Mouse (Mus musculus) heart, embryonic 16.5 days (tissue): ENCODE results near the gene Ywhah. TPM values are rescaled to one million over a fixed set of nuclear protein-coding genes. Genes with fewer than 3 reads are reported as not detected.
"Not testable (repeated sequence)": the region's sequence is repeated elsewhere in the genome, so short reads cannot be mapped to it uniquely, and the experiment has no call there.

Experiments used
- ATAC-seq: fragments of 200-750 bp; cut with Nextera tagmentation; replicated peaks from 2 replicates; pipeline ENCODE4 v1.8.0; 2017; ENCODE audit warnings: moderate number of reproducible peaks; ENCODE audit not compliant: insufficient read depth, low FRiP score; ENCODE audit errors: extremely low read depth
- H3K27ac ChIP-seq: fragments of 300-500 bp; sonication (generic); 2 replicates; pipeline ENCODE4 v1.5.1; 2014; ENCODE audit warnings: mild to moderate bottlenecking, low read length, control low read depth, moderate library complexity
- H3K27me3 ChIP-seq: fragments of 300-500 bp; sonication (generic); 2 replicates; pipeline ENCODE4 v1.6.1; 2014; ENCODE audit warnings: low read length, mixed read lengths; ENCODE audit not compliant: control insufficient read depth, insufficient read depth
- H3K36me3 ChIP-seq: fragments of 300-500 bp; sonication (generic); 2 replicates; pipeline ENCODE4 v1.6.1; 2014; ENCODE audit not compliant: control insufficient read depth, insufficient read depth
- H3K4me1 ChIP-seq: fragments of 300-500 bp; sonication (generic); 2 replicates; pipeline ENCODE4 v1.6.1; 2014; ENCODE audit warnings: low read length, mixed read lengths; ENCODE audit not compliant: control insufficient read depth, insufficient read depth
- H3K4me2 ChIP-seq: fragments of 300-500 bp; sonication (generic); 2 replicates; pipeline ENCODE4 v1.6.1; 2014; ENCODE audit warnings: low read depth, mild to moderate bottlenecking, control low read depth, low read length
- H3K4me3 ChIP-seq: fragments of 300-500 bp; sonication (generic); 2 replicates; pipeline ENCODE4 v1.5.1; 2014; ENCODE audit warnings: mild to moderate bottlenecking, control low read depth, low read length
- H3K9ac ChIP-seq: fragments of 300-500 bp; sonication (generic); 2 replicates; pipeline ENCODE4 v1.6.1; 2014; ENCODE audit warnings: low read length, control low read depth
- H3K9me3 ChIP-seq: fragments of 300-500 bp; sonication (generic); replicated peaks from 2 replicates; pipeline ENCODE4 v1.6.1; 2016; ENCODE audit warnings: low read length; ENCODE audit not compliant: control insufficient read depth
- WGBS: fragments of 180-500 bp; shearing (Covaris S2); extraction: QIAGEN DNeasy Blood & Tissue Kit; methylation state at CpG from one replicate; pipeline ENCODE4 v1.1.7; 2014; 5-methylcytosine and 5-hydroxymethylcytosine counted together
- polyA plus RNA-seq: library from polyadenylated mRNA; unstranded; fragments of >200 nt; fragmentation: Nextera tagmentation; extraction: Ambion mirVana; gene quantifications from 2 replicates; pipeline ENCODE4 v1.2.1, GENCODE M21; 2015

Gene Ywhah
- polyA plus RNA-seq, 1 experiment from 2014 or later: 540 TPM

- Histone ChIP-seq H3K4me1 (peaks cover 3% of the 10 kb centered on the region; the same call in 1 of the 2 replicates), H3K27ac (no peak overlapping the region), H3K27me3 (no peaks in the 10 kb centered on the region), H3K4me2 (no peak overlapping the region), H3K9me3 (no peaks in the 10 kb centered on the region), H3K4me3 (no peak overlapping the region), H3K36me3 (no peaks in the 10 kb centered on the region), H3K9ac (no peak overlapping the region)
- WGBS: 28% methylated on average over 3 of the region's 3 CpGs
- ATAC-seq: no peak
Measured at GRCm38 (mm10) chr5:33034916-33035315, 16.3 kb downstream of the Ywhah start.

- H3K9me3 ChIP-seq: no peaks in the 10 kb centered on the region
- H3K4me3 ChIP-seq: no peak overlapping the region
- no peak overlapping the region for H3K27ac ChIP-seq
- H3K9ac ChIP-seq: no peak overlapping the region
- H3K27me3 ChIP-seq: no peaks in the 10 kb centered on the region
- WGBS: 41% methylated on average over 13 of the region's 13 CpGs
- H3K4me2 ChIP-seq: peak overlapping the region; percentile 60
- ATAC-seq: no peak
- H3K36me3 ChIP-seq: no peaks in the 10 kb centered on the region
- peaks cover 3% of the 10 kb centered on the region; the same call in 1 of the 2 replicates for H3K4me1 ChIP-seq
Measured at GRCm38 (mm10) chr5:33038656-33039509, 20.3 kb downstream of the Ywhah start.

GRCm38 (mm10) chr5:33039510-33039911 is 20.9 kb downstream of the Ywhah start:
- WGBS: 5% methylated on average over 13 of the region's 13 CpGs
- ATAC-seq: no peak
- H3K4me3 ChIP-seq: peak overlapping the region; percentile 29
- H3K36me3 ChIP-seq: no peaks in the 10 kb centered on the region
- peak overlapping the region; percentile 58 for H3K9ac ChIP-seq
- peaks cover 3% of the 10 kb centered on the region; the same call in 1 of the 2 replicates for H3K4me1 ChIP-seq
- H3K9me3 ChIP-seq: no peaks in the 10 kb centered on the region
- H3K4me2 ChIP-seq: peak overlapping the region; percentile 60
- no peak overlapping the region for H3K27ac ChIP-seq
- no peaks in the 10 kb centered on the region for H3K27me3 ChIP-seq

GRCm38 (mm10) chr5:33040735-33041134 is 22.1 kb downstream of the Ywhah start:
- not testable (repeated sequence) for ATAC-seq, H3K9me3 ChIP-seq, H3K4me2 ChIP-seq, H3K27me3 ChIP-seq, H3K9ac ChIP-seq, H3K27ac ChIP-seq, H3K4me1 ChIP-seq, H3K36me3 ChIP-seq, H3K4me3 ChIP-seq
- 86% methylated on average over 1 of the region's 1 CpGs for WGBS

GRCm38 (mm10) chr5:33043397-33043796 is 24.8 kb downstream of the Ywhah start:
- Histone ChIP-seq H3K27ac (no peak overlapping the region), H3K9ac (no peak overlapping the region), H3K27me3 (no peaks in the 10 kb centered on the region), H3K4me3 (no peak overlapping the region), H3K36me3 (no peaks in the 10 kb centered on the region), H3K4me2 (no peak overlapping the region), H3K4me1 (peaks cover 3% of the 10 kb centered on the region; the same call in 1 of the 2 replicates), H3K9me3 (peaks cover 2% of the 10 kb centered on the region; the same call in 1 of the 2 replicates)
- ATAC-seq: no peak
- whole genome bisulfite sequencing: 54% methylated on average over 10 of the region's 10 CpGs

GRCm38 (mm10) chr5:33044636-33045315 is 26.2 kb downstream of the Ywhah start:
- Histone ChIP-seq H3K36me3 (no peaks in the 10 kb centered on the region), H3K9me3 (peaks cover 2% of the 10 kb centered on the region; the same call in 1 of the 2 replicates), H3K4me3 (no peak overlapping the region), H3K4me1 (no peaks in the 10 kb centered on the region; the same call in 1 of the 2 replicates), H3K27me3 (no peaks in the 10 kb centered on the region), H3K4me2 (no peak overlapping the region), H3K27ac (no peak overlapping the region), H3K9ac (no peak overlapping the region)
- no peak for ATAC-seq
- 90% methylated on average over 12 of the region's 12 CpGs for WGBS

GRCm38 (mm10) chr5:33045316-33045705 is 26.7 kb downstream of the Ywhah start:
- Histone ChIP-seq H3K4me3 (no peak overlapping the region), H3K27me3 (no peaks in the 10 kb centered on the region), H3K36me3 (no peaks in the 10 kb centered on the region), H3K27ac (no peak overlapping the region), H3K4me2 (no peak overlapping the region), H3K9ac (no peak overlapping the region), H3K9me3 (peaks cover 2% of the 10 kb centered on the region; the same call in 1 of the 2 replicates), H3K4me1 (no peaks in the 10 kb centered on the region)
- WGBS: 81% methylated on average over 6 of the region's 6 CpGs
- no peak for ATAC-seq

GRCm38 (mm10) chr5:33052849-33053582 is 34.4 kb downstream of the Ywhah start:
- no peaks in the 10 kb centered on the region for H3K9me3 ChIP-seq
- no peak overlapping the region for H3K9ac ChIP-seq
- H3K4me2 ChIP-seq: no peak overlapping the region
- no peaks in the 10 kb centered on the region for H3K27me3 ChIP-seq
- no peaks in the 10 kb centered on the region for H3K36me3 ChIP-seq
- H3K4me1 ChIP-seq: no peaks in the 10 kb centered on the region
- H3K27ac ChIP-seq: no peak overlapping the region
- ATAC-seq: no peak
- 48% methylated on average over 14 of the region's 14 CpGs for WGBS
- H3K4me3 ChIP-seq: no peak overlapping the region
